Mouse (Mus musculus) megakaryocyte, embryonic 14.5 days (primary cell): ENCODE results near the gene Epha2.

Experiments used
- FLI1 ChIP-seq: IDR thresholded peaks from 2 replicates; pipeline ENCODE4 v1.6.1; 2012; ENCODE audit warnings: low read length, inconsistent platforms, mixed read lengths
- GATA1 ChIP-seq: IDR thresholded peaks from 3 replicates; pipeline ENCODE4 v1.6.1; 2012; ENCODE audit warnings: mixed read lengths, low read length, inconsistent platforms, borderline replicate concordance

GRCm38 (mm10) chr4:141279327-141279726 lies 21.7 kb upstream of the Epha2 start:
- TF ChIP-seq GATA1 (no peak), FLI1 (no peak)
